Mouse (Mus musculus) Muller cell, postnatal 12 days (primary cell): ENCODE data around the gene Lingo1.

Experiments used
- DNase-seq: peaks from one replicate; pipeline ENCODE4 v3.0.0-alpha.2; 2015; ENCODE audit errors: inconsistent ontology term

The Lingo1 gene

DNA sequence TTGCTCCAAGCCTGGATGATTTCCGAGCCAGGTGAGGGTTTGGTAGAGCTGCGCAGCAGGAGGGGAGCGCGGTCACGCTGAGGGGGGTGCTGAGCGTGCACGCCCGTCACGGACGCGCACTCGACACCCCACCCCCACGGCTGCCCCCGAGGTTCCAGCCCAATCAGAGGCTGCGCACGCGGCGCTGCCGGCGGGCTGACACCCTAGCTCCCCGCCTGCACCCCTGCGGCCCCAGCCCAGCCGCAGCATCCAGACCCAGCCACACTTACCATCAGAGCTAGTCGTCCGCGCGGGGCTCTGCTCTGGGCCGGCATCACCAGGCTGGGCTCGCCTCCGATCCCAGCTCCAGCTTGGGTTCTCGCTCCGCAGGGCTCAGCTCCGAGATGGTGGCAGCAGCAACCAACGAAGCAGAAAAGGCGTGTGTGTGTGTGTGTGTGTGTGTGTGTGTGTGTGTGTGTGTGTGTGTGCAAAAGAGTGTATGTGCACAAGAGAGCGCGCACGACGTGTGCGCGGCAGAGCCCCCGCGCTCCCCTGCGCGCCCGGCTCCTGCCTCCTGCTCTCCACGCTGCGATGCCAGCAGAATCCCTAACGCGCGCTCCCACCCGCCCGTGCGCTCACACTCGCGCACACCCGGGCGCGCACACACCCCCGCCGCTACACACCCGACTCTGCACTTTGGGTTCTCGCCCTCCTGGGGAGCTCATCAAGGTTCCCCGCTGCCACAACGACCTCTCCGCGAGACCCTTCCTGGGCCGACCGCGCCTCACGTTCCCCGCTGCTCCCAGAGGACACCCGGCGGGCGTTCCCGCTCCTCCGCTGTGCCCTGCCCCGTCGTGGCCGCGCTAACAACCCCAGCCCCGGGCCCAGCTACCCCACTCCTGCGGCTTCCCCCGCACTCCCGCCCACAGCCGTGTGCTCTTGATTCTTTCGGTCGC is at the start of gene Lingo1:
Gene Lingo1, minus strand, starts transcription at position 748 of the 935 bp plus-strand sequence.
- peak; percentile 11 for DNase-seq

DNA sequence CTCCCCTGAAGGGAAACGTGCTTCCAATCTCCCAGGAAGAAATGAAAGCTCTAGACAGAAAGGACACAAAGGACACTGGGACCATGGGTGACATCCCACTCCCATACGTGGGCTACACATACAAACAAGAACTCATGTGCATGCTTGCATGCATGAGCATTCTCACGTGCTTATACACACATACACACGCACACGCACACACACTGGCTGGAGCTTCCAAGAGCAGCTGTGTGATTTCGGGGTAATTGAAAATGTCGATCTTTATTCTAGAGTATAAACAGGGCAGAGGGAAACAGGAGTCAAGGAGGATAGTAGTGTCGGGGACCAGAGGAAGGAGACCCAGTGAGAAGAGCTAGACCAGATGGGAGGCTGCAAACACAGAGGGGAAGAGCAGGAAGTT is 48.4 kb upstream of the Lingo1 start:
- no peak for DNase-seq

DNA sequence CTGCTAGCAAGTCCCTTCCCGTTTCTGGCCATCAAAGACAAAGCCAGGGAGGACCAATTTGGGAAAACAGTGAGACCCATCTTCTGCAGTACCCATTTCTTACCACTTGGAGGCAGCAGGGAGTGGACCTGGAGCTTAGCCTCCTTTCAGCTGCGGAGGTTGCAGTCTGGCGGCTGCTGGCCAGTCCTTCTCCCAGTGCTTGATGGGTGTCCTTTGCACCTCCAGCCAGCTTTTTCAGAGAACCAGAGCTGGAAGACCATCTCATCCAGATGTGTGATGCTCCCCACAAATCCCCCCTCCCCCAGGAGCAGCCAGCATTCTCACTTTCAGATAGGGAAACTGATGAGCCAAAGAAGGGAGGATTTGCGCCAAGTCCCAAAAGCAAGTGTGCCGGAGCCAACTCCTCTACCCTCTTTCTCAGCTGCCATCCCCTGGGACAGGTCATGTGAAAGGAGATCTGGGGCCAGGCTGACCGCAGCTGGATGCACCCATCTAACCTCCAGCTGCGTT is 47.5 kb upstream of the Lingo1 start:
- peak; percentile 37 for DNase-seq

DNA sequence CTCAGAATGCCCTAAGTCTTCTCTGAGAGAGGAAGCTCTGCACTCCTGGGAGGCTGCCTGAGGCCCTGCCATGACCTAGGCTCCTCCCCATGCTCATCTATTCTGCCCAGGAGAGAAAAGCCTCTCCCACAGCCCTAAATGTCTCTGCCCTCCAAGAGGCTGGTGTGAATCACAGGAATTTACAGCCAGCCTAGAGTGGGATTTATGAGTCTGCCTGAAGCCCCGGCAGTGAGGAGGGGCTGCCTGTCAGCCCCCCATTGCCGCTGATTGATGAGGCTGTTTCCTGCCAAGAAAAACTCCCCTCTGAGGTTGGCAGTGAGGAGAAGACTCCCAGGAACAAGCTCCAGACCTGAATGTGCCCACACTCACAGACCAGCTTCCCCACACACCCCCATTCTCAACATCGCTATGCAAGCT is 46.0 kb upstream of the Lingo1 start:
- DNase-seq, result no peak

DNA sequence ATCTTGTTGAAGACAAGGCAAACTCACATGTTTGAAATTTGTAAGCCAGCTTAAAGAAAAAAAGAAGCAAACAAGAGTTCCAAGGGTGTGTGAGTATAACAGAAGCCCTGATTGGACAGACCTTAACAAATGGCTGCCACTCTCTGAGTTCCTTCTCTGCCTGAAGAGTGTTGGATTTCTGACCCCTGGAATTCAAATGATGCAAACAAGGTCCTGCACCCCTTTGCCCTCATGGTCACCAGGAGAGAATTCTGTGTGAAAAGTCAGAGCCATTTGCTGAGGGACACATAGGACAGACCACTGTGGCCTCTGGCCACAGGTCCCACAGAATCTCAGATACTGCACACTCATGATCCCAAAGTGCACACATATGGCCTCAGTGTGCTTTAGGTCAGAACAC is 45.6 kb upstream of the Lingo1 start:
- DNase-seq, result no peak

DNA sequence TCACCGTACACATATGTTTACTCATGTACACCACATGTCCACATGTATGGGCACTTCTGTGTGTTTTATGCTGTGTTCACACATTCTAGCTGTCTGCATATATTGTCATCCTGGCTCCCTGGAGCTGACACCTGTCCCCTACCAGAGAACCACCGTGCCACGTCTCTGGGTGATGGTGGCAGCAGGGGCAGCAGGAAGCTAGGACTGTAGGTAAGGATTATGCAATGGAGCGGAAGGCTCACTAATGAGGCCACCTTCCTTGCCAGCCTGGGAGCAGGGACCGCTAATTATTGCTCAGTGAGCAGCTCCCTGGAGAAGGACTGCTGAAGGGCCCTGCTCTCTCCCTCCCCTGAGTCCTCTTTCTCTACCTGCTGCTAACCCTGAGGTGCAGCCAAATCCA is 44.5 kb upstream of the Lingo1 start:
- DNase-seq, result no peak

DNA sequence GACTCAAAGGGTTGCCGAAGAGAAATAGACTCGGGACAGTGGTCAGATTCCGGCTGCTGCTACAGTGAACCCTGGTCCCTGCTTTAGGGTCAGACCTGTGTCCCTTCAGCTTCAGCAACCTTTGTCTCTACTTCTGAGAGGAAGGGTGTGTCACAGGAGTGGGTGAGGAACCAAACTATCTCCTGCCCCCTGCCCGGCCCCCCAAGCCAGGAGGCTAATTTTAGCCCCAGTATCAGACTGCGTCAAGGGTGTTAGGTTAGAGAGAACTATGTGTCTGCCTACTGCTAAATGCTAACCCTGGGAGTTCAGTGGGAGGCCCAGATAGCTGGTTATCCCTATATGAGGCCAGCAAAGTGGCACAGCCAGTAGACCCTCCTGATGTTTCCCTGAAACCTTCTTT is 38.9 kb upstream of the Lingo1 start:
- DNase-seq, result no peak

DNA sequence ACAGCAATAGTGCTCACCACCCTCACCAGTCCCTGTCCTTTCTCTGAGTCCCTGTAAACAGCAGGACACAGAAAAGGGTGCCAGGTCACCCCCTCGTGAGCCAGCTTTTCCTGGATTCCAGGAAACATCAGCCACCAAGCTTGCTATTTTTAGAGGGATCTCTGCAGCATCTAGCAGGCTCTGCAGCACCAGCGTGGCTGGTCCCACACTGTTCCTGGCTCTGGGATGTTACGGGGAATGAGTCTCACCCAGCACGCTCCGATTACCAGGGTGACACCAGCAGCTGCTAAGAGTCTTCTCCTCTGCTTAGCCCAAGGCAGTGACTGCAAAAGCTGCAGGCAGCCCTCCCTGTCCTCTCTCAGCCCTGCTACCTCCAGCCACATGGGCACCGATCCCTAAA is 36.6 kb upstream of the Lingo1 start:
- DNase-seq, result no peak

DNA sequence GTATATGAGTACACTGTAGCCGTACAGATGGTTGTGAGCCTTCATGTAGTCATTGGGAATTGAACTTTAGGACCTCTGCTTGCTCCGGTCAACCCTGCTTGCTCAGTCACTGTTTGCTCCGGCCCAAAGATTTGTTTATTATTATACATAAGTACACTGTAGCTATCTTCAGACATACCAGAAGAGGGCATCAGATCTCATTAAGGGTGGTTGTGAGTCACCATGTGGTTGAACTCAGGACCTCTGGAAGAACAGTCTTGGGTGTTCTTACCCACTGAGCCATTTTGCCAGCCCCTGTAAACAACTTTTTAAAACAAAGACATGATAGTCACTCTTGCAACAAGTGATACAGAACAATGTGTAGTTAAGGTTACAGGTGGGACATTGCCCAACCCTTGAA is 35.6 kb upstream of the Lingo1 start:
- no peak for DNase-seq

DNA sequence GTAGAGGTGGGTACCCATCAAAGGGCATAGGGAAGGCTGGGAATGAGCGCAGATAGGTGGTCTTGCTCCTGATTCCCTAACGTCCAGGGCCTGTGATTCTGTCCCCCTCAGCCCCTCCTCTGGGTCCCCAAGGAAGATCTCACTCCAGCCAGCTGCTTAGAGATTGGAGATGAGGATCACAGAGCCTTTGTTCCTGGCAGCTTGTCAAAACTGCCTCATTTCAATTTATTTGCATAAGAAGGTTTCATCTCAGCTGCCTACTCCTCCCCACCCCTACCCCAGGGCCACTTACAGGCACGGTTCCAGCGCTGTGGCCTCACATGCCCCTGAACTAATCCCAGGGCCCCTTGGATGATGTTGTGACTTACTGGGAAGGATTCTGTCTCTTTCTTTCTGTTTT is 33.9 kb upstream of the Lingo1 start:
- no peak for DNase-seq

DNA sequence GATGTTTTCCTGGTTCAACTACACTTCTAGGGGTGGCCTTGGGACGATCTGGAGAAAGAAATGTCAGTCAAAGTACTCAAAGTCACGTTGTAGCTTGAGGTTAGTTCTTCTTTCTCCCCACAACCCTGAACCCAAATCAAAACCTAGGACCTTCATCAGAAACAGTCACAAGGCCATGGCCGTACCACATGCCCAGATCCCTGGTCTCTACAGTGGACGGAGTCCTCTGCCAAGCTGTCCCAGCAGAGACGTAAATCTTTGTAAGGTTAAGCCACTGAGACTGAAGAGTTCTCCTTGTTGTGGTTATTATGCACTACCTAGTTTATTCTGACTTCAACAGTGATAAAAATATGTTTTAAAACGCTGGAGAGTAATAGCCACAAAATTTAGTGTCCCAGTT is 32.6 kb upstream of the Lingo1 start:
- no peak for DNase-seq

DNA sequence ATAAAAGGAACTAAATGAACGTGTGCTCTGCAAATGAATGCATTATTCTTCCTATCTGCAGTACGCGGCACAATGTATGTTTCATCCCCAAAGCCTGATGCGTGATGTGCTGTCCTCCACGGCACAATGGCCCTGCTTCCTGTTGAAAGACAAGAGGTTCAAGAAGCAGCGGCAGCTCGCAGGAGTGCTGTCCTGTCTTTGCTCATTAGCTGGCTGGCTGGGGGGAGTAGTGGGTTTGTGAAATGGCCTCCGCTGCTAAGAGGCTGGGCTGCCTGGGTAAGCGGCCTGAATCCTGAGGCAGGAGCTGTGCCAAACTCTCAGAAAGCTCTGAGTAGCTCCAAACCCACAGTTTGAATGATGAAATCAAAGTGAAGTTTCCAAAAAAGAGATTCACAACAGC is 31.9 kb upstream of the Lingo1 start:
- DNase-seq, result no peak

DNA sequence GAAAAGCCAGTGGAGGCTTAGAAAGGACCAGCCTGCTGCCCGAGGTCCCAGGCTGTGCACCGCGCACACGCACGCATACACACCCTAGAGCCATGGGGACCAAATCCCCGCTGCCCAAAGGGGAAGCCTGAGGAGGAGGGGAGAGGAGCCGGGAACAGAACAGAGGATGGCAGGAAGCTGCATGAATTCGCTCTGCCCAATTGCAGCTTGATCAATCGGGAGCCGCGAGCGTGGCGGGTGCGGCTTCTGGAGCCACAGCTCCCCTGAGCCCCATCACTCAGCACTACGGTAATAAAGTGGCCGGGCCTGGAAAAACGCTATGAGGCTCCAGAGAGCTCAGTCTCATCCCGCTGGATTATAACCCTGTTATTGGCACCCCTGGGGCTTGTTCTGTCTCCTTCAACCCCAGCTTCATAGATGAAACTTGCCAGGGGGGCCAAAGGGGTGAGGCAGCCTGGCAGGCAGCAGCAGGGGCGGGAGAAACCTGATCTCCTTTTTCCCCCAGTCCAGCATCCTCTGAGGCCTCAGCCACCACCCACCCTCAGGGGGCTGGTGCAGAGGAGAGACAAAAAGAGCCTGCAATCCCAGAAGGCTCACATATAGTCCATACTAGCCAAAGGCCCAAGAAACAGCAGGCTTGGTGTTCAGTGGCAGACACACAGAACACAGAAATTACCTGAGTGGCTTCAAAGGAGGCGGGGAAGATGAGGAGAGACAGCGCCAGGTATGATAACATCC is 29.4 kb upstream of the Lingo1 start:
- no peak for DNase-seq

DNA sequence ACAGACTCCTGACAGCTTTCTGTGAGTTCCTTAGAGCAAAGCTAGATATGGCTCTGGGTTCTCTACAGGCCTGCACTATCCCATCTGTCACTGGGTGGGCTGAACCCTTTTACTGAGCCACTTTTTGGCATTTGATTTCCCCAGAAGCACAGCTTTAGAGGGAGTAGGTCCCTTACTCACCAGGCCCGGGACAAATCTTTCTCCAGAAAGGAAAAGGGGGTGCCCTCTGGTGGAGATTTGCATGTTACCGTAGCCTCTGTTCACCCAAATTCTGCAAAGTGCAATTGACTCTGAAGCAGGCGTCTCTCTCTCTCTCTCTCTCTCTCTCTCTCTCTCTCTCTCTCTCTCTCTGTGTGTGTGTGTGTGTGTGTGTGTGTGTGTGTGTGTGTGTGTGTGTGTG is 28.6 kb upstream of the Lingo1 start:
- DNase-seq, result peak; percentile 29

DNA sequence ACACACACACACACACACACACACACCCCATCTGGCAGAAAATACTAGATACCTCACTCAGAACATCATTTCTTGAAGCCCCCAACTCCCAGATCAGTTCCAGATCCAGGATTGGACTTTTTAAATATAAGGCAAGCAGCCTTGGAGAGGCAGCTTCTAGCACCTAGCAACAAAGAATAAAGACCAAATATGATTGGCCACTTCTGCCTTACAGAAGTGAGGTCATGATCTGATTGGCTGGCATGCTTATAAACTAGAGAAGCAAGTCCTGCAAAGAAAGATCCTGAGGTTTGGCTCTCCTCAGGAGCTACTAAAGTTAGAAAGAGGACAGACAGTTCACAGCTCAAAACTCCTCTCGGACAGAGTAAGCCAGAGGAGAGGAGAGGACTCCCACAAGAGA is 14.6 kb upstream of the Lingo1 start:
- DNase-seq, result no peak

DNA sequence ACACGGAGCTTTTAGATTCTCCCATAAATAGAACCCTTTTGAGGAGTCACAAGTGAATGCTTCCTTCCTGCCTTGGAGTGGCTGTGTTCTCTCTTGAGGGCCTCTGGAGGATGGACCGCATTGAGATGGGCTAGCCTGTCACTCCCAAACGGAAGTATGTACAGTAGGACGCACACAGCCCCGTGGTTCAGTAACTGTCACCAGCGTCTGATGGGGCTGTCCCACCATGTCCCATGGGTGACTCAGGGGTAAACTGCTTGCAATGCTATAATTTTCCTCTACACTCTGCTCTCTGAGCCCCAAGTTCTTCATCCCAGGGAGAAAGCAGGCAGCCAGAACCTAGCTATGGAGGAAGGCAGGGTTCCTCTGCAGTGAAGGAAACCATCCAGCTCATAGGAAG is 11.7 kb upstream of the Lingo1 start:
- DNase-seq, result no peak

DNA sequence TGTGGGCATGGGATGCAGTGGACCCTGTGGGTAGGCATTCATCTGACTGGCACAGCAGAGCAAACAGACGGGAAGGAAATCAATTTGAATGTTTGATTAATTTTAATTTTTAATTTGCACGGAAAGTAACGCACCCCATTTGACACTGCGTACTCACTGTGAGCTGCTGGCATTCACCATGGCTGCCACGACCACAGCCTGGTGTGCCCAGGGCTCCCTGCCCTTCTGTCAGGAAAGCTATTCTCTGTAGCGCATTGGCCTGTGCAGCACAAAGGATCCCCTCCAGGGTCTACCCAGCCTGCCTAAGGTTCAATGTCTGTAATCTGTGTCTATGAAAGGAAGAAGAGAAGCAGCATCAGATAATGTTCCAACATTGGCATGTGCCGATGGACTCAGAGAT is 6.9 kb upstream of the Lingo1 start:
- DNase-seq, result no peak

DNA sequence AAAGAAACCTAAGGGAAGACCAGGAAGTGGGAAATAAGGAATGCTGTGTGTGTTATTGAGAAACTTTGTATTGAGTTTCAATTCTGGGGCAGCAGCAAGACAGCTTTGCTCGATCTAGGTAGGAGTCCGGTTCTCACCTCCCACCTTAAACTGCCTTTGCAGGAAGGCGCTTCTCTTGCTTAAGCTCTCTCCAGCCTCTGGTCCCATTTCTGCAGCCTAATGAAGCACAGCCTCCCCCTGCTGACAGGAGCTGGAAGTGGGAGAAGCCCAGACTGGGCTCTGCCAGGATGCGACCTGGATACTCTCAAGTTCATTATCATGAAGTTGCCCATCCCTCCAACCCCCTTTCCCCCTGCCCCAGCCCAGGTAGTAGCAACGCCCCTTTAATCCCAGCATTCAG is 1.6 kb upstream of the Lingo1 start:
- DNase-seq, result peak; percentile 68

DNA sequence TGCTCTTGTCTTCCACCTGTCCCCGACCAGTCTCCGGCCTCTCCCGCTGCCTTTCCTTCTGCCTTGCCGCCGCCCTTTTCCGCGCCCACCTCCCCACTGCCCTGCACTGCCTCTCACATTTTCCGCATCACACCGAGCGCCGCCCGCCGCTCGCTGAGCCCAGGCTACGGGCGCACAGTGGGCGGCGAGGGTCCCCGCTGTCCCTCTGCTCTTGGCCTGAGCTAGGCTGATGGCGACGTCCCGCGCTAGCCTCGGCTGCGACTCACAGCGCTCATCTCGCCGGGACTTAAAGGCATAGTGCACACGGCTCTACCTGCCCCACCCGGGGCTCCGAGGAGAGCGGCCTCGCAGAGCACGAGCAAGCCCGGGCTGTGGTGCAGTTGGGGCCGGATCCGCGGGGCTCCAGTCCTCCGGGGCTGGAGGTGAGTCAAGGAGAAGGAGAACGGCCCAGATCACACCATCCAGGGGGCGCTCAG is 426 bp upstream of the Lingo1 start:
- peak; percentile 24 for DNase-seq

DNA sequence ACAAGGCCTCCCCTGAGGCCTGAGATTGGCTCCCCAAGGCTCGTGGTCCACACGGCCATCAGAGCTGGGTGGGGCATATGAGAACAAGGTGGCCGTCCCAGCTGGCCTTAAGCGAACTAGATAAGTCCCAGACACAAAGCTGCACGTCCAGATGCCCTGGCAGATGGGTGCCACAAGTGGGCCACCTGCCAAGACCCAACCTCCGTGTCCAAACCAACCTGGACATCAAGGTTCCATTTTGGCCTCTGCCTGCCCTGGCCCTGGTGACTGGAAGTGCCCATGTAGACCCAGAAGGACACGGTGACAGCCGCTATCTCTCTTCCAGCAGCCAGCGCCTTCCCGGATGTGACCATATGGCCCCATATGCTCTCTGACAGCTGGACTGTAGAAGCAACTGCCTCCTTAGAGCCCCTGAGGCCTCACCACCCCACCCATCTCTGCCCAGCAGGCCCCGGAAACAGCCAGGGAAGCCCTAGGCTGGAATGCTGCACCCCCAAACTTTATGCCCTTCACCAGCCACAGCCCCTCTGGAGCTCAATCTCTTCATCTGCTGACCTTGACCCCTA is 4.5 kb downstream of the Lingo1 start:
- DNase-seq, result no peak

DNA sequence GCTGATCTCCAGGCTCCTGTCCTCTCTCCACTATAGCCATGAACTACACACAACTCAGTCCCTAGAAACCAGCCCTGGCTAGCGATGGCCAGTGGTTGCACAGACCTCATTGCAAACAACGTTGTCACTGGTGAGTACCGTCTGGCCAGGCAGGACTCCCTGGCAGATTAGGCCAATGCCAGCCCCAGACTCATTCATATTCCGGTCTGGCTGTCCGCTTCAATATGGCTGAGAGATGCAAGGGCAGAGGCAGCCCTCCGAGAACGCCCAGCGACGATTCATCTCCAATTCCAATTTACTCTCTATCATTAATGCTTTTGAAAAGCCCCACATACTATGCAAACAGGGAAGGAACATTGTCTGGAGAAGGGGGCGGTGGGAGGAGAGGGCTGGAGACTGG is 11.7 kb downstream of the Lingo1 start:
- DNase-seq, result no peak
